Mouse (Mus musculus) Patski (cell line): ENCODE measurements around the gene Stox2. TPM values are rescaled to one million over a fixed set of nuclear protein-coding genes. Genes with fewer than 3 reads are reported as not detected.

Experiments
- ATAC-seq: fragments of 100-300 bp; one replicate; pipeline ENCODE4 v1.8.0; 2021
- CTCF ChIA-PET: fragments of 350-600 bp; sonication (Branson Sonifier 250); formaldehyde crosslinking; loops from one replicate; lab custom pipeline; 2022; ENCODE audit warnings: inconsistent platforms; lab: Charles Lee
- POLR2A ChIA-PET: fragments of 350-600 bp; sonication (Branson Sonifier 250); formaldehyde crosslinking; loops from one replicate; lab custom pipeline; 2022; ENCODE audit warnings: antibody characterized with exemption, inconsistent platforms; lab: Charles Lee
- DNase-seq: peaks from one replicate; pipeline ENCODE4 v3.0.0-alpha.2; 2011; ENCODE audit warnings: low read depth, low spot score
- H3K27me3 ChIP-seq: fragments of 371-371 bp; one replicate; pipeline ENCODE4 v1.5.1; 2021
- CTCF ChIP-seq: fragments of 100-300 bp; IDR thresholded peaks from one replicate; pipeline ENCODE4 v1.5.1; 2021
- in situ Hi-C: fragments of 300-500 bp; cut with MboI; formaldehyde crosslinking; loops from 3 replicates; pipeline ENCODE4 v1.11.1; 2018; ENCODE audit warnings: low pct_unique_long_range_greater_than_20kb, mixed read lengths
- polyA plus RNA-seq: library from polyadenylated mRNA; unstranded; gene quantifications from one replicate; pipeline ENCODE4 v1.2.3, GENCODE M21; 2021

Stox2 gene
- polyA plus RNA-seq, 1 experiment from 2014 or later: 14.7 TPM

DNA sequence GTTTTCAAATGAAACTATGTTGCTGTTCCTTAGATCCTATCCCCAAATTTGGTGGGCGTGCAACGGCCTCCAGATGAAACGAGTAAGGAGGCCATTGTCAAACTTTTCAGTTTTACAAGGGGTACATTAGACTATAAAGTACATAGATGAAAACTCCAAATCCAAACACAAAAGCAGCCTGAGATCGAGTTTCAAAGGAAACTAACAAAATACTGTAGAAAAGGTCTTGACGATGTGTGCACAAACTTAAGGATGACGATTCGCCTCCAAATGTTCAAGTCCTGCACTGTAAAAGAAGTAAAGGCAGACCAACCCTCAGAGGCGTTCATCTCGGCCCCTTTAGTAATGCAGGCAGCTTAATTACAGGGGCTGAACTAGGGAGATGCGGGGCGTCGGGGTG is 34.8 kb downstream of the Stox2 start:
- POLR2A ChIA-PET: no interaction called here
- in situ Hi-C loops: loop anchor here (5.0 to 10.0 kb wide), 2 partner anchors 91 to 273 kb away; no protein-coding TSS in a partner anchor
- DNase-seq: no peak
- no peak for TF ChIP-seq CTCF
- no peak for ATAC-seq
- CTCF ChIA-PET: no interaction called here
- no peaks in the 10 kb centered on the region for H3K27me3 ChIP-seq

DNA sequence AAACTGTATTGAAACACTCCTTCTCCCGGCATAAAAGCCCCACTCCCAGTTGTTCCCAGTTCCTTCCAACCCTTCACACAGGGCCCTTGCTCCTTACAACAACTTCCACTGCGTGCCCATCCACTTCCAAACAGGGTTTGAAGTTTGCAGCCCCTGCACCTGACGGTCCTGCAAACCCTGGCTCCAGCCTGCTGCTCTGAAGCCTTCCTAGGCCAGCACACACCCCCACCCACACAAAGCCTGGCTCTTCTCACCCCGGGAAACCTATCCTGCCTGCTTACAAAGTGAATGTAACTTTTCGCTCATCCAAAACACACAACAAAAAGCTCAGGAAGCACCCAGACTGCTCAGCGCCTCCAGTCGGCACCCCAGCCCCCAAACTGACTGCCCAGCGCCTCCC is 37.1 kb downstream of the Stox2 start:
- CTCF ChIA-PET: no interaction called here
- in situ Hi-C loops: loop anchor here (10.0 kb wide), 1 partner anchor 116 kb away; no protein-coding TSS in a partner anchor
- H3K27me3 ChIP-seq: no peaks in the 10 kb centered on the region
- ATAC-seq (no peak), DNase-seq (no peak)
- TF ChIP-seq CTCF: no peak
- POLR2A ChIA-PET: no interaction called here

GRCm38 (mm10) chr8:47404852-47405251 is 41.3 kb downstream of the Stox2 start:
- in situ Hi-C loops: loop anchor here (10.0 kb wide), 1 partner anchor 120 kb away; no protein-coding TSS in a partner anchor
- CTCF ChIA-PET: interaction anchor here (1.3 kb wide), 1 partner anchor 112 kb away, joined by 3 read pairs; no protein-coding TSS in a partner anchor
- POLR2A ChIA-PET: interaction anchor here (1.2 kb wide), 2 partner anchors 17 to 23 kb away, joined by 3 to 4 read pairs; no protein-coding TSS in a partner anchor
- no peak for DNase-seq
- no peak for ATAC-seq
- no peaks in the 10 kb centered on the region for H3K27me3 ChIP-seq
- no peak for TF ChIP-seq CTCF

DNA sequence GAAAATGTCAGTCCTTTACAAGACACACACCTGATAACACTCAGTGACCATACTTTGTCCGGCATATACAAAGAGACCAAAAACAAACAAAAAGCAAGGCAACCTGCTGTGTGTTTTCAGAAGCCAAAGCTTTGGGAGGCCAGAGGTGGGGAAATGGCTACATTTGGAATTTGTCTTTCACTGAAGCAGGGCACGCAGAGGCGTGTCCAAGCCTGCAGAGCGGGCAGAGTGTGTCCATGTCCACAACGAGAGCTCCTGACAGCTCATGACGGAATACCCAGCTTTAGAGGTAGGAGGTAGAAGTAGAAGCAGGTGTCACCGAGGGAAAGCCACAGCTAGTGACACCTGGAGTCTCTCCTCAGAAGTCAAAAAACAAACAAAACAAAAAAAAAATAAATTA is 53.2 kb downstream of the Stox2 start:
- in situ Hi-C loops: no loop called here
- DNase-seq (no peak), ATAC-seq (no peak)
- no peak for TF ChIP-seq CTCF
- CTCF ChIA-PET: no interaction called here
- POLR2A ChIA-PET: no interaction called here
- H3K27me3 ChIP-seq: no peaks in the 10 kb centered on the region

GRCm38 (mm10) chr8:47392290-47392689 is 53.9 kb downstream of the Stox2 start:
- DNase-seq (no peak), ATAC-seq (no peak)
- in situ Hi-C loops: no loop called here
- H3K27me3 ChIP-seq: no peaks in the 10 kb centered on the region
- CTCF ChIA-PET: interaction anchor here (1.1 kb wide), 1 partner anchor 15 kb away, joined by 4 read pairs; no protein-coding TSS in a partner anchor
- no peak for TF ChIP-seq CTCF
- POLR2A ChIA-PET: no interaction called here

DNA sequence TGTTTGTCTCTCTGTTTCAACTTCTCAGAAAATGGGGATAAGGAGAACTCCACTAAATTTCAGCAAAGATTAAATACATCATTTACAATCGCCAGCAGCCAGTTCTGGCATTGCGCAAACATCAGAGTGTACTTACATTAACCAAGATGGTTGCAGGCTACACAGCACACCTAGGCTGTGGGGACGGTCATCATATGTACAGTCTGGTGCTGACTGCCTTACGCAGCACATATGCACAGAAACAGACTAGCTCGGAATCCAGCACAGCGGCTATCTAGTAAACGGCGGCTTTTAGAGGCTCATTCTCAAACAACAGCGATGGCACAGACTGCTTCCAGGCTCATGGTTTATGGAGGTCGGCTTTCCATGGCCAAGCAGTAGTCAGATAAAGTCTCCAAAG is 54.3 kb downstream of the Stox2 start:
- POLR2A ChIA-PET: no interaction called here
- no peaks in the 10 kb centered on the region for H3K27me3 ChIP-seq
- TF ChIP-seq CTCF: no peak
- no peak for ATAC-seq
- no peak for DNase-seq
- CTCF ChIA-PET: interaction anchor here (1.1 kb wide), 1 partner anchor 15 kb away, joined by 4 read pairs; no protein-coding TSS in a partner anchor
- in situ Hi-C loops: no loop called here

- ChIA-PET CTCF (no interaction called here), POLR2A (interaction anchor here (0.7 kb wide), 1 partner anchor 104 kb away, joined by 3 read pairs; no protein-coding TSS in a partner anchor)
- in situ Hi-C loops: no loop called here
- DNase-seq (no peak), ATAC-seq (no peak)
- TF ChIP-seq CTCF: no peak
- no peaks in the 10 kb centered on the region for H3K27me3 ChIP-seq
Observed at GRCm38 (mm10) chr8:47389430-47389829, 56.7 kb downstream of the Stox2 start.

GRCm38 (mm10) chr8:47388171-47388570 is 58.0 kb downstream of the Stox2 start:
- no peaks in the 10 kb centered on the region for H3K27me3 ChIP-seq
- ATAC-seq (no peak), DNase-seq (no peak)
- CTCF ChIA-PET: interaction anchor here (0.9 to 2.4 kb wide), 3 partner anchors 17 to 372 kb away, joined by 3 to 15 read pairs (median 4); no protein-coding TSS in a partner anchor
- in situ Hi-C loops: no loop called here
- POLR2A ChIA-PET: no interaction called here
- TF ChIP-seq CTCF: no peak

DNA sequence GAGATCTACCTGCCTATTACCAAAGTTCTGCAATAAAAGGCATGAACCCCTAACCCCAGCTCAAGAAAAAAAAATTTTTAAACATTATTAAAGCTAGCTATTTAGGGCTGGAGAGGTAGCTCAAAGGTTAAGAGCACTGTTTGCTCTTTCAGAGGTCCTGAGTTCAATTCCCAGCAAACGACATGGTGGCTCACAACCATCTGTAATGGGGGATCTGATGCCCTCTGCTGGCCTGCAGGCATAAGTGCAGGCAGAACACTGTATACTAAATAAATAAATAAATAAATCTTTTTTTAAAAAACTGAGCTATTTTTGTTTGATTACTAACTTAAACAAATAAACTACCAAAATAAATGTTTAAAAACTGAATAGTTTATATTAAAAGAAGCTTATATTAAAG is 60.4 kb downstream of the Stox2 start:
- H3K27me3 ChIP-seq: no peaks in the 10 kb centered on the region
- ChIA-PET POLR2A (interaction anchor here (0.6 kb wide), 1 partner anchor 22 kb away, joined by 3 read pairs; no protein-coding TSS in a partner anchor), CTCF (interaction anchor here (0.8 to 2.4 kb wide), 6 partner anchors 9 to 28 kb away, joined by 3 to 15 read pairs (median 4); no protein-coding TSS in a partner anchor)
- ATAC-seq (no peak), DNase-seq (no peak)
- TF ChIP-seq CTCF: no peak
- in situ Hi-C loops: no loop called here

GRCm38 (mm10) chr8:47384151-47384550 is 62.0 kb downstream of the Stox2 start:
- ChIA-PET POLR2A (no interaction called here), CTCF (interaction anchor here (1.3 kb wide), 1 partner anchor 12 kb away, joined by 3 read pairs; no protein-coding TSS in a partner anchor)
- in situ Hi-C loops: no loop called here
- no peak for DNase-seq
- H3K27me3 ChIP-seq: no peaks in the 10 kb centered on the region
- ATAC-seq: no peak
- no peak for TF ChIP-seq CTCF

GRCm38 (mm10) chr8:47383632-47384031 is 62.5 kb downstream of the Stox2 start:
- no peaks in the 10 kb centered on the region for H3K27me3 ChIP-seq
- TF ChIP-seq CTCF: no peak
- CTCF ChIA-PET: interaction anchor here (1.3 kb wide), 1 partner anchor 13 kb away, joined by 3 read pairs; no protein-coding TSS in a partner anchor
- in situ Hi-C loops: no loop called here
- POLR2A ChIA-PET: no interaction called here
- no peak for DNase-seq
- no peak for ATAC-seq
